Mouse (Mus musculus) NIH3T3 (cell line): ENCODE results near the gene Cacna1i.

Experiments
- DNase-seq: peaks from one replicate; pipeline ENCODE4 v3.0.0-alpha.2; 2012; ENCODE audit warnings: low read depth

Cacna1i gene

GRCm38 (mm10) chr15:80271858-80272396, 15.1 kb upstream of the Cacna1i start:
- DNase-seq, result no peak

- peak; percentile 34 for DNase-seq
Observed at GRCm38 (mm10) chr15:80277107-80277506, 9.9 kb upstream of the Cacna1i start.

- peak; percentile 93 for DNase-seq
Observed at GRCm38 (mm10) chr15:80277625-80278024, 9.4 kb upstream of the Cacna1i start.

- DNase-seq, result peak; percentile 78
Observed at GRCm38 (mm10) chr15:80278121-80278759, 8.8 kb upstream of the Cacna1i start.

GRCm38 (mm10) chr15:80279053-80279452, 8.0 kb upstream of the Cacna1i start:
- DNase-seq, result peak; percentile 17

GRCm38 (mm10) chr15:80280646-80281045, 6.4 kb upstream of the Cacna1i start:
- DNase-seq, result peak; percentile 49

GRCm38 (mm10) chr15:80288036-80288435, 998 bp downstream of the Cacna1i start:
- DNase-seq, result no peak

- DNase-seq, result peak; percentile 66
Observed at GRCm38 (mm10) chr15:80289436-80289835, 2.4 kb downstream of the Cacna1i start.

GRCm38 (mm10) chr15:80297146-80297545, 10.1 kb downstream of the Cacna1i start:
- no peak for DNase-seq

- DNase-seq, result peak; percentile 73
Observed at GRCm38 (mm10) chr15:80303779-80304178, 16.7 kb downstream of the Cacna1i start.

- DNase-seq, result no peak
Observed at GRCm38 (mm10) chr15:80304188-80304587, 17.1 kb downstream of the Cacna1i start.

GRCm38 (mm10) chr15:80306146-80306545, 19.1 kb downstream of the Cacna1i start:
- DNase-seq, result no peak

GRCm38 (mm10) chr15:80314731-80315130, 27.7 kb downstream of the Cacna1i start:
- no peak for DNase-seq

GRCm38 (mm10) chr15:80316966-80317634, 30.1 kb downstream of the Cacna1i start:
- peak; percentile 53 for DNase-seq

GRCm38 (mm10) chr15:80317841-80318530, 30.9 kb downstream of the Cacna1i start:
- peak; percentile 66 for DNase-seq

GRCm38 (mm10) chr15:80318543-80319255, 31.7 kb downstream of the Cacna1i start:
- DNase-seq, result peak; percentile 40

- DNase-seq, result peak; percentile 64
Observed at GRCm38 (mm10) chr15:80319315-80319714, 32.3 kb downstream of the Cacna1i start.

- no peak for DNase-seq
Observed at GRCm38 (mm10) chr15:80319921-80320320, 32.9 kb downstream of the Cacna1i start.

GRCm38 (mm10) chr15:80325207-80325606, 38.2 kb downstream of the Cacna1i start:
- DNase-seq, result peak; percentile 60

- DNase-seq, result no peak
Observed at GRCm38 (mm10) chr15:80325756-80326155, 38.7 kb downstream of the Cacna1i start.

GRCm38 (mm10) chr15:80326947-80327346, 39.9 kb downstream of the Cacna1i start:
- no peak for DNase-seq
